Mouse (Mus musculus): ENCODE results near the gene Vax2. TPM values are rescaled to one million over a fixed set of nuclear protein-coding genes. Genes with fewer than 3 reads are reported as not detected.
A peak's percentile ranks its signal among the peaks of the same experiment; 100 is the strongest.

The Vax2 gene
- polyA plus RNA-seq, 1 experiment from 2014 or later: not detected

DNA sequence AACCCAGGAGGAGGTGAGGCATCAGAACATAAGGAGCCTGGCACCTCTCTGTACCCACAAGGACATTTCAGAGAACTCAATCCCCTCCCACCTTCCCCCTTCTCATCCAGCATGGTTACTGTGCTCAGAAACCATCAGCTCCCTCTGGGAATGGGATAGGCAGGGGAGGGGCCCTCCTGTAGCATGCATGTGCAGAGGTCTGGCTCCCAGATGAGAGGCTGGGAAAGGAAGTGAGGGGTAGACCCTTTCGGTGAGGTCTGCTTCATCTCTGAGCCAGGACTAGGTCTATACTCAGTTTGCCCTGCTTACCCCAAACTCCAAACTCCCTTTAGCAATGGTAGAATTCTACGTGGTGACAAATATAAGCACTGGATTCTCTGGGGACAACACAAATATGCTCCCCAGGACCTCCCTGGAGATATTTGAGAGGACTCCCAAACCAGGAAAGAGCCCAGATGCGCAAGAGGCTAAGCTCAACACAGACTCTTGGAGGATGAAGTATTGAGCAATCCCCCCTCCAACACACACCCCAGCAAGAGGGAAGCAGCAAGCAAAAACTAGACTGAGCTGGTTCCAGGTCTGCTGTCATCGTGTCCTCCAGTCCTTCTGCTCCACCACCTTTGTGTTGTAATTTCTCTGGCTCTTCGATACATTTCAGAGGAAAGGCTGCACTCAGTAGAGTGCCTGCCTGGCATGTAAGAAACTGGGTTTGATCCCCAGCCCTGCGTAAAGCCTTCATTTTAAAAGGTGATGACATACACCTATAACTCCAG is 3.1 kb upstream of the Vax2 start:
- Histone ChIP-seq H3K4me3 (ENCODE audit: low read depth, low read length) (no peak overlapping the region), H3K4me2 (ENCODE audit: low read depth, low read length) (no peak overlapping the region), H3K27me3 (ENCODE audit: insufficient read depth, low read length) (peaks cover 98% of the 10 kb centered on the region), H3K27ac (ENCODE audit: low read depth) (no peak overlapping the region), H3K4me1 (ENCODE audit: insufficient read depth) (peaks cover 9% of the 10 kb centered on the region), H3K36me3 (replicated peaks; ENCODE audit: insufficient read depth, low read length) (no peaks in the 10 kb centered on the region), H3K9me3 (ENCODE audit: low read length) (no peaks in the 10 kb centered on the region), H3K9ac (replicated peaks) (no peak overlapping the region)
- no peak for ATAC-seq
- 13% methylated on average over 6 of the region's 6 CpGs for WGBS (ENCODE audit: insufficient replicate concordance)
- TF ChIP-seq CTCF (IDR thresholded peaks at IDR 0.05; ENCODE audit: low read depth): no peak
- TF ChIP-seq EP300 (IDR thresholded peaks at IDR 0.05; ENCODE audit: low read depth): no peak
- no peak for DNase-seq

DNA sequence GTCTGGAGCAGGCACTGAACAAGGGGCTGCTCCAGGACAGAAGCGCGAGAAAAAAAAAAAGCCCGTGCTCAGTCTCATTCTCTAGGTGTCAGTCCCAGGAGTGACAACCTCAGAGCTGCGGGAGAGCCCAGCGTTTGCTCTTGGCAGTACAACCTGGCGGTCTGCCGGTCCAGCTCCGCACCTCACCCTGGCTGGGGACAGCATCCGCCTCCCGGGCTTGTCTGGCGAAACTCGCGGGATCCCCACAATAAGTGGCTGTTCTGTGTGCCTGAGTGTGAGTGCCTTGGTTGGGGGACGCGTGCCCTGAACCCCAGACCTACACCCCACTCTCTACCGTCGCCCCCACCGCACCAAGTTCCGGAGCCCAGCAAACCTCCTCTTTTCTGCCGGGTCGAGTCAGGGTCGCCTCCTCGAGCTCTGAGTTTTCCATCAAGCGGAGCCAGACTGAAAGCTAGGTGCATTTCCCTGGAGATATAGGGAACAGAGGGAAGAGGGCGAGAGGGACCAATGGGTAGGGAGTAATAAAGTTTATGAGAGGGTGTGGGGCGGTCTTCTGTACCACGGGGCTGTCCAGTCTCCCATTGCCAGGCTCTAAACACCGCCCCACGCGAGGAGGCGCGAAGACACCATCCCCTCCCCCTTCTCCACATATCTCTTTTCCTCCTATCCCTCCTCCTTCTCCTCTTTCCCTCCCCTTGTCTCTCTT is 550 bp upstream of the Vax2 start:
- Histone ChIP-seq H3K4me1 (ENCODE audit: insufficient read depth) (peaks cover 13% of the 10 kb centered on the region), H3K36me3 (replicated peaks; ENCODE audit: insufficient read depth, low read length) (no peaks in the 10 kb centered on the region), H3K4me2 (ENCODE audit: low read depth, low read length) (peak overlapping the region; percentile 66), H3K27me3 (ENCODE audit: insufficient read depth, low read length) (peaks cover 98% of the 10 kb centered on the region), H3K9me3 (ENCODE audit: low read length) (no peaks in the 10 kb centered on the region), H3K27ac (ENCODE audit: low read depth) (no peak overlapping the region), H3K9ac (replicated peaks) (no peak overlapping the region), H3K4me3 (ENCODE audit: low read depth, low read length) (peak overlapping the region; percentile 38)
- no peak for TF ChIP-seq EP300 (IDR thresholded peaks at IDR 0.05; ENCODE audit: low read depth)
- TF ChIP-seq CTCF (IDR thresholded peaks at IDR 0.05; ENCODE audit: low read depth): no peak
- ATAC-seq: peak; percentile 27; the same call in 1 of the 2 replicates
- WGBS (ENCODE audit: insufficient replicate concordance): under 1% methylated on average over 32 of the region's 32 CpGs
- no peak for DNase-seq

DNA sequence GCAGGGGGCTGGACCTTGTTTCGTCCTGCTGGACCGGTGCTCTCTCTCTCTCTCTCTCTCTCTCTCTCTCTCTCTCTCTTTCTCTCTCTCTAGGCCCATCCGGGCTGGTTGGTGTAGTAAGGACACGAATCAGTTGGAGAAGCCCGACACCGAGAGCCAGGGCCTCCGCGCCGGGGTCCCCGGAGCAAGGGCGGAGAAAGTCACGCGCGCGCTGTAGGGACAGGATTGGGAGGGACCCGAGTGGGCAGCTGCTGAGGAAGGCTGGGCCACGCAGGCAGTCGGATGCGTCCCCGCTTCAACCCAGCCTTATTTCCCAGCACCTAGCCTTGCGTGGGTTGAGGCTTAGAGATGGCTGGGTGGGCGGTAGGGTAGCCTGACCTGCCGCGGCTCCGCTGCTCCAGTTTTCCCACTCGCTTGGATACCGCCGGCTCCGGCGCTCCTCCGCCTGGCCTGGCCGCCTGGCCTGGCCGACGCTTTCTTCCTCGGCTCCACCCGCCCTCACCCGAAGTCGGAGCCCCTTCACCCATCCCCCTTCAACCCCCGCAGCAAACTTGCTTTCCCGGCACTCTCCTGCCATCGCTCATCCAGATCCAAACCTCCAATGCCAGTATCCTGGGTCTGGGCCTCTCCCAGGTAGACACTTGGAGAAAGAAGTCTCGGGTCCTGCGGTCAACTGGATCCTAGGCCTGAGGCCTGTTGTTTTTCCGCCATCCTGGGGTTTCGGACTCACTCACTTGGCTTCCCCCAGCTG is 836 bp downstream of the Vax2 start:
- no peak overlapping the region for H3K9ac ChIP-seq (replicated peaks)
- no peak overlapping the region for H3K27ac ChIP-seq (ENCODE audit: low read depth)
- DNase-seq: no peak
- 8% methylated on average over 41 of the region's 45 CpGs for WGBS (ENCODE audit: insufficient replicate concordance)
- no peak for ATAC-seq
- H3K27me3 ChIP-seq (ENCODE audit: insufficient read depth, low read length): peaks cover 98% of the 10 kb centered on the region
- H3K4me3 ChIP-seq (ENCODE audit: low read depth, low read length): no peak overlapping the region; the same call in 1 of the 2 replicates
- no peaks in the 10 kb centered on the region for H3K9me3 ChIP-seq (ENCODE audit: low read length)
- no peak overlapping the region for H3K4me2 ChIP-seq (ENCODE audit: low read depth, low read length)
- TF ChIP-seq EP300 (IDR thresholded peaks at IDR 0.05; ENCODE audit: low read depth) (no peak), CTCF (IDR thresholded peaks at IDR 0.05; ENCODE audit: low read depth) (no peak)
- peaks cover 14% of the 10 kb centered on the region for H3K4me1 ChIP-seq (ENCODE audit: insufficient read depth)
- no peaks in the 10 kb centered on the region for H3K36me3 ChIP-seq (replicated peaks; ENCODE audit: insufficient read depth, low read length)

DNA sequence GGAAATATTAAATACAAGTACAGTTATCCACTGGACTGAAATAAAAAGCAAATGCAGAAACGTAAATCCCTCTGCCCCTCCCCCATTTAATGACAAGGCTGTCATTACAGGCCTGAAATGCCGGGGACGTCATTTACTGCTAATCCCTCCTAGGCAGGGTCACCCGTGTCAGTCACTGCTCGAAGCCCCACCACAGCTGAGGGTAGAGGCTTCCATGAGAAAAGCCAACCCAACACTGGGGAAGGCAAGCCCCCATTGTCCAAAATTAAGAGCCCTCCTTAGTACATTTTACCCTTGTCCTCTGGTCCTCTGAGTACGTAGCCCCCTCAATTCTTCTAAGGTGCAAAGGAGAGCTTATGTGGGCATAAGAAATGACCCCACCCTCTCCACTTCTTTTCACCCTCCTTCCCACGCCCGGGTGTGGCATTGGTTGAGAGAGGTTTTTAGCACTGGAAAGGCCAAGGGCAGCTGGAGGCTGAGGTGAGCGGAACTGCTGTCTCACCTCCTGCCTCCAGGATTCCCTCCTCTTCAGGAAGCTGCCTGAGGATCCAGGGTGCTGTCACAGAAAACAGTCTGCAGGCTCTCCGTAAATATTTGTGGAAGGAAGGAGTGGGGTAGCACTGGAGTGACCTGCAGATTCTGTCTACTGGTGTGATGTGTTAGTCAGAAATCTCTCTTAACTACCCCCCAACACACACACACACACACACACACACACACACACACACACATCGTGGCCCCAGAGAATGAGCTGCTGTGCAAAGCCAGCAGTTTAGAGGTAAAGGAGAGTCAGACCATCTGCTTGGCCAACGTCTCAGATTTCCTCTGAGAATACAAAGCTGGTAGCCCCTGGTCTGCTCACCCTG is 2.4 kb downstream of the Vax2 start:
- no peak overlapping the region for H3K27ac ChIP-seq (ENCODE audit: low read depth)
- H3K9ac ChIP-seq (replicated peaks): no peak overlapping the region
- ATAC-seq (no peak), DNase-seq (no peak)
- TF ChIP-seq EP300 (IDR thresholded peaks at IDR 0.05; ENCODE audit: low read depth) (no peak), CTCF (IDR thresholded peaks at IDR 0.05; ENCODE audit: low read depth) (no peak)
- 8% methylated on average over 12 of the region's 12 CpGs for WGBS (ENCODE audit: insufficient replicate concordance)
- no peak overlapping the region for H3K4me3 ChIP-seq (ENCODE audit: low read depth, low read length)
- peaks cover 14% of the 10 kb centered on the region for H3K4me1 ChIP-seq (ENCODE audit: insufficient read depth)
- no peak overlapping the region for H3K4me2 ChIP-seq (ENCODE audit: low read depth, low read length)
- H3K36me3 ChIP-seq (replicated peaks; ENCODE audit: insufficient read depth, low read length): no peaks in the 10 kb centered on the region
- H3K27me3 ChIP-seq (ENCODE audit: insufficient read depth, low read length): peaks cover 98% of the 10 kb centered on the region
- H3K9me3 ChIP-seq (ENCODE audit: low read length): no peaks in the 10 kb centered on the region

DNA sequence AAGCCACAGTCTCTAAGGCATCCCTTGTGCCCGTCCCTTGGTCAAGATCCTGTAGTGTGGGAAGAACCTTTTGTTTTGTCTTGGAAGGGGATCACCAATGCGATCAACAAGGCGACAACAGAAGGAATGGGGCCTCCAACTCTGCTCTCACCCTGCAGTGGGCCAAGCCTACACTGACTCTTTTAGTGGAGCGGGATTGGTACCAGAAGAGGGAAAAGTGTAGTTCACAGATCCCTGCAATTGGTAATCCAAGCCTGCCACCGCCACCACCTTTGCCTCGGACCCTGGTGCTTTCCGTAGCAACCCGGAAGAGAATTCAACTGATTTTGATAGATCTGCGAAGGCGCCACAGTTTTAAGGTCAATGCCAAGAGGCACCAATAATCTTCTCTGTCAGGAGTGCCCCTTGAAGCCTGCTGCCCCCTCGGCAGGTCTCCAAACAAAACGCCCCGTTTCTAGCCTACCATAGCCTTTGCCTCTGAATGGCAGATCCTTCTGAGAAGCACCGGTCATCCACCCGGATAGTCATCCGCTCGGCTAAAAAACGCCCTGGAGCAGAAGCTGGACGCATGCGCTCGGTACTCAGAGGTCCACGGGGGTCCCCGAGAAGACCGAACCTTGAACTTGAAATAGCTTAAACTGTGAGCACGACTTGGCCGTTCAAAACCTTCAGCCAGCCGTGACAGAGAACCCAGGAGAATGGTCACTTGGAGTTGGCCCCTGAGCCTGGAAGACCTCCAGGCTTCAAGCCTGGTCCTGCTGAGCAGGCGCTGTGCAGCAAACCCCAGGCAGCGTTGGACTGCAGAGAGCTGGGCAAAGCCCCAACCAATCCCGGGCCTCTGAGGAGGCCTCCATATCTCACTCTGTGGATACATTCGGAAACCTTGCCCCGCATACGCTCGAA is 3.4 kb downstream of the Vax2 start:
- Histone ChIP-seq H3K27me3 (ENCODE audit: insufficient read depth, low read length) (peaks cover 95% of the 10 kb centered on the region), H3K4me1 (ENCODE audit: insufficient read depth) (peaks cover 14% of the 10 kb centered on the region), H3K36me3 (replicated peaks; ENCODE audit: insufficient read depth, low read length) (no peaks in the 10 kb centered on the region), H3K27ac (ENCODE audit: low read depth) (no peak overlapping the region), H3K9me3 (ENCODE audit: low read length) (no peaks in the 10 kb centered on the region), H3K4me3 (ENCODE audit: low read depth, low read length) (no peak overlapping the region), H3K9ac (replicated peaks) (no peak overlapping the region), H3K4me2 (ENCODE audit: low read depth, low read length) (no peak overlapping the region)
- WGBS (ENCODE audit: insufficient replicate concordance): 2% methylated on average over 34 of the region's 34 CpGs
- TF ChIP-seq CTCF (IDR thresholded peaks at IDR 0.05; ENCODE audit: low read depth): no peak
- TF ChIP-seq EP300 (IDR thresholded peaks at IDR 0.05; ENCODE audit: low read depth): no peak
- no peak for DNase-seq
- no peak for ATAC-seq
